Mouse (Mus musculus) stomach, embryonic 15.5 days (tissue): ENCODE measurements around the gene Khdc1c. TPM values are rescaled to one million over a fixed set of nuclear protein-coding genes. Genes with fewer than 3 reads are reported as not detected.
"Not testable (repeated sequence)": the region's sequence is repeated elsewhere in the genome, so short reads cannot be mapped to it uniquely, and the experiment has no call there.

ENCODE experiments used
- ATAC-seq: fragments of 200-750 bp; cut with Nextera tagmentation; 2 replicates; pipeline ENCODE4 v1.8.0; 2017; ENCODE audit warnings: low read depth, moderate number of reproducible peaks, moderate TSS enrichment; ENCODE audit not compliant: insufficient read depth, low FRiP score
- H3K27ac ChIP-seq: fragments of 300-500 bp; sonication (generic); 2 replicates; pipeline ENCODE4 v1.5.1; 2015; ENCODE audit warnings: mild to moderate bottlenecking, inconsistent platforms
- H3K27me3 ChIP-seq: fragments of 300-500 bp; sonication (generic); replicated peaks from 2 replicates; pipeline ENCODE4 v1.6.1; 2015; ENCODE audit warnings: inconsistent platforms
- H3K36me3 ChIP-seq: fragments of 300-500 bp; sonication (generic); 2 replicates; pipeline ENCODE4 v1.6.1; 2015; ENCODE audit warnings: inconsistent platforms
- H3K4me1 ChIP-seq: fragments of 300-500 bp; sonication (generic); 2 replicates; pipeline ENCODE4 v1.6.1; 2015; ENCODE audit warnings: inconsistent platforms
- H3K4me2 ChIP-seq: fragments of 300-500 bp; sonication (generic); 2 replicates; pipeline ENCODE4 v1.6.1; 2015; ENCODE audit warnings: mild to moderate bottlenecking, inconsistent platforms
- H3K4me3 ChIP-seq: fragments of 300-500 bp; sonication (generic); replicated peaks from 2 replicates; pipeline ENCODE4 v1.5.1; 2015; ENCODE audit warnings: inconsistent platforms
- H3K9ac ChIP-seq: fragments of 300-500 bp; sonication (generic); 2 replicates; pipeline ENCODE4 v1.6.1; 2015; ENCODE audit warnings: inconsistent platforms
- H3K9me3 ChIP-seq: fragments of 300-500 bp; sonication (generic); 2 replicates; pipeline ENCODE4 v1.6.1; 2016; ENCODE audit warnings: inconsistent platforms
- WGBS: fragments of 180-500 bp; shearing (Covaris S2); methylation state at CpG from one replicate; pipeline ENCODE4 v1.1.7; 2015; 5-methylcytosine and 5-hydroxymethylcytosine counted together
- polyA plus RNA-seq: library from polyadenylated mRNA; unstranded; fragments of >200 nt; fragmentation: Nextera tagmentation; extraction: Ambion mirVana; gene quantifications from 2 replicates; pipeline ENCODE4 v1.2.1, GENCODE M21; 2015

Gene Khdc1c
- not detected in 2 replicates for polyA plus RNA-seq

DNA sequence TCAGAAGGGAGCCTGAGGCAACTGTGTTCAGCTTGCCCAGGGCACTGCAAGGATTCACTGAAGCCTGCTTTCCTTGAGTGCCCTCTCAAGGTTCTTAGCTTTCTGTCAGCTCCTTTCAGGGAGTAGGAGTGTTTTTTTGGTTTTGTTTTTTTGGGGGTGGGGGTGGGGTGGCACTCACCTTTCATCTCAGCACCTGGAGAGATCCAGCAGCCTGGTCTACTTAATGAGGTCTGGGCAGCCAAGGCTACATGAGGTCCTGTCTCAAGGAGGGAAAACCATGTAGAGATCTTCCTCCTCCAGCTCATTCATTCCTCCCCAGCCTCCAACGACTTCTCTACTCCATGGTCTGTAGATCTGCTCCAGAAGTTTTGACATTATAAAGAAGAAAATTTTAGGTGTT is at the start of gene Khdc1c:
Gene Khdc1c (plus strand): TSS at position 301 of the 400 bp plus-strand sequence.
- 78% methylated on average over 1 of the region's 1 CpGs for WGBS

DNA sequence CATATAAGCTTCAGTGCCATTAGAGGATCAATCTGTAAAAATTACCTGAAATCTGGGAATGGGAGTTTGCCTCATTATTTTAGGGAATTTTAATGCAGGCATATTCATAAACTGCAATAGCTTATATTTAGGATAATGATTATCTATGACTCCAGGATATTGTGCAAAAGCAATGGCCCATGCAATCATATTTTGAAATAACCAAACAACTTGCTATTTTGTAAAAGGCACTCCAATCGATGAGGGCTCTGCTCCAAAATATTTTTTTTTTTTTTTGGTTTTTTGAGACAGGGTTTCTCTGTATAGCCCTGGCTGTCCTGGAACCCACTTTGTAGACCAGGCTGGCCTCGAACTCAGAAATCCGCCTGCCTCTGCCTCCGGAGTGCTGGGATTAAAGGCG is 47.9 kb upstream of the Khdc1c start:
- not testable (repeated sequence) for H3K4me3 ChIP-seq, H3K36me3 ChIP-seq, ATAC-seq, H3K27me3 ChIP-seq, H3K9me3 ChIP-seq, H3K27ac ChIP-seq, H3K4me1 ChIP-seq, H3K9ac ChIP-seq, H3K4me2 ChIP-seq
- WGBS: 90% methylated on average over 5 of the region's 5 CpGs

More for the DNA sequence above, at the start of gene Khdc1c:
- not testable (repeated sequence) for H3K9me3 ChIP-seq, H3K27me3 ChIP-seq, H3K9ac ChIP-seq, H3K4me2 ChIP-seq, H3K4me1 ChIP-seq, H3K4me3 ChIP-seq, H3K36me3 ChIP-seq, ATAC-seq, H3K27ac ChIP-seq

DNA sequence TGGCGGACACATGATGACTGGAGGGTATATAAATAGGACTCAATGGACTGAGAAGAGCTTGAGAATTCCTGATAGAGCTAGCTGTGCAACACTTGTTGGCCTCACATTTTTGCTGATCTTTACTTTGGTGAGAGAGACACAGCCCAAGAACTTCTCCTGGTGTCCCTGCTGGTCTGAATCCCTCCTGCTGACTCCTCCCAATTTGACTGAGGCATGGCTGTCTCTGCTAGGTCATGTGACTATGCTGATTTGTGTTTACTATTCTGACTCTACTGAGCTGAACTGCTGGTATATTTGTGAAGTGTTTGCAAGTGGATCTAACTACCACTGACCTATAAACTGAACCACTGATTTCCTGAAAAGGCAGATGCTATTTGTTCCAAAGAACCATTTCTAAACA is 46.5 kb upstream of the Khdc1c start:
- Histone ChIP-seq H3K9ac (no peak overlapping the region), H3K36me3 (no peaks in the 10 kb centered on the region), H3K4me2 (no peak overlapping the region), H3K9me3 (no peaks in the 10 kb centered on the region), H3K27ac (no peak overlapping the region), H3K27me3 (no peaks in the 10 kb centered on the region), H3K4me1 (no peaks in the 10 kb centered on the region), H3K4me3 (no peak overlapping the region)
- 94% methylated on average over 1 of the region's 1 CpGs for WGBS
- no peak for ATAC-seq

DNA sequence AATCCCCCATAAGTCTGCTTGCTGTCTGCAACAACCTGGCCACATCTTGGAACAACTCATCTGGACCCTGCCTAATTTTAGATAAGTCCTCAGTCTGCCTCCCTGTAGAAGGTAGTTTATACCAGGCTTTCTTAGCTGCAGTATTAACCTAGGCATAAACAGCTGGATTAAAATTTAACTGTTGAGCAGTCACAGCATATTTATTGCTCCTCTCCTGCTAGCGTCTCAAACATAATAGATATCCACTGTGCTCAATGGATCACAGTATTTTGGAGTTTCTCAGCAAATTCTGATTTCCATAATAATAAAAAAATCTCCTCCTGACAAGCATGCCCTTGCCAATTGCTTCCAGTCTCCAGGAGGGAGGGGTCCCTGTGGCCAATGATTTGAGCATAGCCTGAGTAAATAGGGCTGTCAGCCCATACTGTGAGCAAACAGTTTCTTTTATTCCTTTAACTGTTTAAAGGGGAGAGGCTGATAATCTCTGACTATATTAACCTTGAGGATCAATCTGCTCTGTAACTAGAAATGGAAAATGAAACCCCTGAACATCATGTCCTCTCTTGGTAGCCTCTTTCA is 44.0 kb upstream of the Khdc1c start:
- Histone ChIP-seq H3K4me3 (no peak overlapping the region), H3K27ac (no peak overlapping the region), H3K36me3 (no peaks in the 10 kb centered on the region), H3K4me2 (no peak overlapping the region), H3K9ac (no peak overlapping the region), H3K4me1 (no peaks in the 10 kb centered on the region), H3K9me3 (no peaks in the 10 kb centered on the region), H3K27me3 (no peaks in the 10 kb centered on the region)
- 43% methylated on average over 1 of the region's 1 CpGs for WGBS
- ATAC-seq: peak; percentile 70

DNA sequence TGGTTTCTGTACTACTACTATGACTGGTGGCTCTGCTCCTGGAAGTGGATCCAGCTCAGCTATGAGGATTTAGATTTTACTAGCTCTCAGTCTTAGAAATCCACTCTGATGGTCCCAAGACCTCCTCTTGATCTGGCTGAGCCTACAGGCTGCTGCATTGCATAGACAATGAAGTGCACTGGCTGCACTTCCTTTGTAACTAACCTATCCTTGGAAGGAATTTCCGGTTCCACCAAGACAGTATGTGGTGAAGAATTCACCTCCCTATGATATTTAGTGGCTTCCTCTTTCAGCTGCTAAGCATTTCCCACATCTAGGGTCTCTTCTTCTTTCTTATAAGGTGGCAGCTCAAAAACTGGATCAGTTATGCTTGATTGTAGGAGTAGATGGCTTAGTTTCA is 43.5 kb upstream of the Khdc1c start:
- 70% methylated on average over 1 of the region's 1 CpGs for WGBS
- no peak overlapping the region for H3K4me3 ChIP-seq
- H3K9me3 ChIP-seq: no peaks in the 10 kb centered on the region

DNA sequence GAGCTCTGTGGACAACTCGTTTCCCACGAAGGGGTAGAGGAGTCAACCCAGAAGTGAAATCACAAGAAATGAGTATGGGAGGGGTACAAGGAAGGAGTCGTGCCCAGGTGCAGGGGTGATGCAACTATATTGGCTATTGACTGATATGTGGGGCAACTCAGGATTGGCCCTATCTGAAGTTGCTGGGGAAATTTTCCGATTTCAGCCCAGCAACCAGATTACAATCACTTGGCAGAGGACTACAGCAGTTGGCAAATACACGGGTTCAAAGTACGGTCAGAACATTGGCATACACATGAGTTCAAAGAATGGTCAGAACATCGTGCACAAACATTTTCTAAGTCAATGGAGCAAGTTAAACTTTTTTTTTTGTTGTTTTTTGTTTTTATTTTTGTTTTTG is 41.4 kb upstream of the Khdc1c start:
- WGBS: 84% methylated on average over 7 of the region's 7 CpGs
- Histone ChIP-seq H3K9me3 (no peaks in the 10 kb centered on the region), H3K36me3 (no peaks in the 10 kb centered on the region), H3K4me1 (no peaks in the 10 kb centered on the region), H3K4me2 (no peak overlapping the region), H3K27me3 (no peaks in the 10 kb centered on the region), H3K9ac (no peak overlapping the region), H3K4me3 (no peak overlapping the region), H3K27ac (no peak overlapping the region)
- ATAC-seq: no peak

More for the DNA sequence above, 43.5 kb upstream of the Khdc1c start:
- no peak overlapping the region for H3K4me2 ChIP-seq
- no peaks in the 10 kb centered on the region for H3K4me1 ChIP-seq
- H3K36me3 ChIP-seq: no peaks in the 10 kb centered on the region
- ATAC-seq: no peak
- H3K27ac ChIP-seq: no peak overlapping the region
- H3K27me3 ChIP-seq: no peaks in the 10 kb centered on the region
- no peak overlapping the region for H3K9ac ChIP-seq

DNA sequence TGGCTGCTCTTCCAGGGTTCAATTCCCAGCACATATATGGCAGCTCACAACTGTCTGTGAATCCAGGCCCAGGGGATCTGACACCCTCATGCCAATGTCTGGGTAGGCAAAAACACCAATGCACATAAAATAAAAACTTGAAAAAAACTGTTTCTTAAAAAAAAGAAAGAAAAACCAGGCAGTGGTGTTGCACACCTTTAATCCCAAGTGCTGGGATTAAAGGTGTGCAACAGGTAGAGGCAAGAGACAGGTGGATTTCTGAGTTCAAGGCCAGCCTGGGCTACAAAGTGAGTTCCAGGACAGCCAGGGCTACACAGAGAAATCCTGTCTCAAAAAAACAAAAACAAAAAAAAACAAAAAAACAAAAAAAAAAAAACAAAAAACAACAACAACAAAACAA is 37.0 kb upstream of the Khdc1c start:
- not testable (repeated sequence) for H3K4me2 ChIP-seq, ATAC-seq, H3K27ac ChIP-seq, H3K36me3 ChIP-seq, H3K9ac ChIP-seq, H3K9me3 ChIP-seq, H3K27me3 ChIP-seq, H3K4me1 ChIP-seq, H3K4me3 ChIP-seq

DNA sequence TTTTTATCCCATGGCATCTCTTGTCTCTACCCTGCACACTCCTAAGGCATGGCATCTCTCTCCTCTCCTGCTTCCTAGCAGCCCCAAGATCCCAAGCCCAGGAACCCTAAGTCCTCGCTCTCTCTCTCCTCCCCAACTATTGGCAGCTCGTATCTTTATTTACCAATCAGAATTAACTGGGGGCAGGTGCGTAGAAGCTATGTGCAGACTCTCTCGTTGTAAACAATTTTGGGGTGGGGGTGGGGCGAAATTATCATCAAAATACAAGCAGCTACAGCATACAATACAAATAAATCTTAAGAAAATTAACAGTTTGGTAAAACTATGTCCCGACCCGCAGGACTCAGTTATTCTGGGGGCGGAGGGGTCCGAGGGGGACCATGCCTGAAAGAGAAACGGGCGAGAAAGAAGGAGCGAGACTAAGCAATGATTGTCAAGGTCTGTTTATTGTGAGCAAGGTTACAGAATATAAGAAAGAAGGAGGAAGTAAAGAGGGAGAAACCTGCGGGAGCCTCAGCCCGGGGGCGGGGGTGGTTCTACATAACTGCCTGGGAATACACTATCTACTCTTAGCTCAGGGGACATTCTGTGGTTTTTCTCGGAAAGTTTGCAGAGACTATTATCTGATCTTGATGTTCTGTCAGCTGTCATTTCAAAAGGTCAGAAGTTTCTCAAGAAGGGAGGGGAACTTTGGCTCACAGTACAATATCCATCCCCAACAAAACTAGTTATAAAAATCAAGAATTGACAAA is 34.7 kb upstream of the Khdc1c start:
- H3K9ac ChIP-seq: no peak overlapping the region
- no peaks in the 10 kb centered on the region for H3K27me3 ChIP-seq
- no peaks in the 10 kb centered on the region for H3K4me1 ChIP-seq
- H3K9me3 ChIP-seq: no peaks in the 10 kb centered on the region
- no peak overlapping the region for H3K4me2 ChIP-seq
- peak; percentile 67; the same call in 1 of the 2 replicates for ATAC-seq
- no peak overlapping the region for H3K27ac ChIP-seq
- 74% methylated on average over 16 of the region's 16 CpGs for WGBS
- H3K36me3 ChIP-seq: no peaks in the 10 kb centered on the region
- no peak overlapping the region for H3K4me3 ChIP-seq

DNA sequence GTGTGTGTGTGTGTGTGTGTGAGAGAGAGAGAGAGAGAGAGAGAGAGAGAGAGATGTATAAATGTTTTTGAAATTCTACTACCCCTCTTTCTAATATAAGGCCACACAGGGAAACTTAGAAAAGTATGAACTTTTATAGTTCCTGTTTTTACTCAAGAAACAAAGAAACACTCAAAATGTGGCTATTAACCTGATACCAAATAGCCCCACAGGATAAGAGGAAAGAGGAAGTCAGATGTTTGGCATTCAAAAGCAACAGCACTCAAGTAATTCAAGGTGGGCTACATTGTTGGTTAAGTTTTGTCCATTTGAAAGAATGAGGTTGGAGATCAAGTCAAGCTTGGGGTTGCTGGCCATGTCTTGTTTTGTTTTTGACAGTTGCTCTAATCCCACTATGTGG is 32.3 kb upstream of the Khdc1c start:
- H3K27ac ChIP-seq: no peak overlapping the region
- no peak overlapping the region for H3K4me2 ChIP-seq
- ATAC-seq: no peak
- H3K4me1 ChIP-seq: no peaks in the 10 kb centered on the region
- H3K9ac ChIP-seq: no peak overlapping the region
- no peaks in the 10 kb centered on the region for H3K36me3 ChIP-seq
- no peaks in the 10 kb centered on the region for H3K9me3 ChIP-seq
- H3K27me3 ChIP-seq: no peaks in the 10 kb centered on the region
- H3K4me3 ChIP-seq: no peak overlapping the region

DNA sequence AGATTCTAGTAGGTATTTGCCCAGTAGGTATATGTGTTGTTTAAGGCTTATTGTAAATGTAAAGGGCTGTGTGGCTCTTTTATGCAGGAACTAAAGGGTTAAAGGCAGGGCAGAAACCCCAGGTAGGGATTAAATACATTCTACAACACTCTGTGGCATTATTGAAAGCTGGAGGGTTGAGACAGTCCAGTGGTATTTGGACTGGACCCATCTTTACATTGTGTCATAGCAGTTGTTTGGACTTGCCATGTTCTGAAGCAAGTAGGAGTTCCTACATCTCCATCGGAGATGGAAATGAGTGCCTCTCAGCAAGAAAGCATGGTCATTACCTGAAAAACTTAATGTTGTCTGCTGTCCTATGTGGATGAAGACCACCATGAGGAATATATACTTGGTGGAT is 27.4 kb upstream of the Khdc1c start:
- no peak overlapping the region for H3K27ac ChIP-seq
- ATAC-seq: no peak
- H3K27me3 ChIP-seq: no peaks in the 10 kb centered on the region
- H3K4me2 ChIP-seq: no peak overlapping the region
- no peaks in the 10 kb centered on the region for H3K36me3 ChIP-seq
- H3K9ac ChIP-seq: no peak overlapping the region
- WGBS: 91% methylated on average over 1 of the region's 1 CpGs
- H3K9me3 ChIP-seq: no peaks in the 10 kb centered on the region
- no peak overlapping the region for H3K4me3 ChIP-seq
- H3K4me1 ChIP-seq: no peaks in the 10 kb centered on the region

DNA sequence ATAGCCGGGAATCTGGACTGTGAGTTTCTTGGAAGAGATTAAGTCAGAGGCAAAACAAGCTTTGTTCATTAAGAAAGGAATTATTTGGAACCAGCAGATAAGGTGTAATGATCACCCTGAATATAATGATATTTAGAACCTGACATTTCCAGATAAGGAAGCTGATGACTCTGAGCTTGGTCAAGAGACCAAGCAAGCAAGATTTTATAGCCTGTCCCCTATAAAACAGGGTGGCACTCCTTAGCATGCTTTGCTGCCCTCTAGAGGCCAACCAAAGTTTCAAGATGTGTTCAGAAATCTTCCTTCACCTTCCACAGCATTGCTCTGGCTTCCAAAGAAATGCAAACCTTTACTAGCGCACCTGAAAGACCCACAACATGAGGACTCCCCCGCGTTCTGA is 23.9 kb upstream of the Khdc1c start:
- 56% methylated on average over 4 of the region's 4 CpGs for whole genome bisulfite sequencing
- Histone ChIP-seq H3K4me3 (no peak overlapping the region), H3K4me1 (no peaks in the 10 kb centered on the region), H3K4me2 (no peak overlapping the region), H3K9me3 (no peaks in the 10 kb centered on the region), H3K9ac (no peak overlapping the region), H3K36me3 (no peaks in the 10 kb centered on the region), H3K27ac (no peak overlapping the region), H3K27me3 (no peaks in the 10 kb centered on the region)
- ATAC-seq: no peak

DNA sequence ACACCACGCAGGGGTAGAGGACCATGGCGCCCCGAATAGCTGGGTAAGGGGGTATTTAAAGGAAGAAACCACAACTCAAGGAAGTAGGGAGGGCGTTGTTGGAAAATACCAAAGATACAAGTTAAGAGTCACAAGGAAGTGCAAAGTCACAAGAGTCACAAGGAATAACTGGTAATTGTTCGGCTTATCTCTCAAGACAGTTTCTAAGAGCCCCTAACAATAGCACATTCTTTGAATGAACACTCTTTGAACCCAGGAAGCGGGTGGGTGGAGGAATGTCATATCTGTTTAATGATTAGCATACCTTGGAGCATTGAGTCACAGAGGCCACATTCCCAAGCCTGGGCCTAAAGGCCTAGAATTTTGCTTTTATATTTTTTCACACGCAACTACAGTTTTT is 23.4 kb upstream of the Khdc1c start:
- 82% methylated on average over 7 of the region's 7 CpGs for WGBS
- not testable (repeated sequence) for H3K9me3 ChIP-seq, H3K36me3 ChIP-seq, H3K27ac ChIP-seq, ATAC-seq, H3K4me1 ChIP-seq, H3K9ac ChIP-seq, H3K4me2 ChIP-seq, H3K4me3 ChIP-seq, H3K27me3 ChIP-seq

DNA sequence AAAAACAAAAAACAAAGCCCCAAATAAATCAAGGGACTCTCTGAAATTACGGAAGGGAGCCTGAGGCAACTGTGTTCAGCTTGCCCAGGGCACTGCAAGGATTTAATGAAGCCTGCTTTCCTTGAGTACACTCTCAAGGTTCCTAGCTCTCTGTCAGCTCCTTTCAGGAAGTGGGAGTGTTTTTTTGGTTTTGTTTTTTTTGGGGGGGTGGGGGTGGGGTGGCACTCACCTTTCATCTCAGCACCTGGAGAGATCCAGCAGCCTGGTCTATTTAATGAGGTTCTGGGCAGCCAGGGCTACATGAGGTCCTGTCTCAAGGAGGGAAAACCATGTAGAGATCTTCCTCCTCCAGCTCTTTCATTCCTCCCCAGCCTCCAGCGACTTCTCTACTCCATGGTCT is 18.8 kb upstream of the Khdc1c start, which contains the start of gene Khdc1a:
Gene Khdc1a (plus strand): TSS at position 301 of the 400 bp plus-strand sequence.
- no peak within 1 kb of the TSS for H3K4me2 ChIP-seq
- WGBS: 72% methylated on average over 2 of the region's 2 CpGs
- no peaks in the 10 kb centered on the region for H3K9me3 ChIP-seq
- no peak for ATAC-seq
- no peak within 1 kb of the TSS for H3K27ac ChIP-seq
- no peaks in the 10 kb centered on the region for H3K4me1 ChIP-seq
- H3K27me3 ChIP-seq: no peaks in the 10 kb centered on the region
- H3K4me3 ChIP-seq: no peak within 1 kb of the TSS
- no peaks in the 10 kb centered on the region for H3K36me3 ChIP-seq
- no peak within 1 kb of the TSS for H3K9ac ChIP-seq
